Mouse (Mus musculus) bone marrow, adult 2 months (tissue): ENCODE measurements around the gene Rasgrp3.

Experiments
- CTCF ChIP-seq: fragments of 200-500 bp; IDR thresholded peaks from 2 replicates; pipeline ENCODE4 v1.5.1; 2011; ENCODE audit warnings: low read length, control low read depth; ENCODE audit not compliant: control insufficient read depth, insufficient read depth
- POLR2A ChIP-seq: fragments of 200-500 bp; IDR thresholded peaks from 2 replicates; pipeline ENCODE4 v1.6.1; 2011; ENCODE audit warnings: low read depth, mild to moderate bottlenecking, control low read depth, low read length, borderline replicate concordance; ENCODE audit not compliant: control insufficient read depth

DNA sequence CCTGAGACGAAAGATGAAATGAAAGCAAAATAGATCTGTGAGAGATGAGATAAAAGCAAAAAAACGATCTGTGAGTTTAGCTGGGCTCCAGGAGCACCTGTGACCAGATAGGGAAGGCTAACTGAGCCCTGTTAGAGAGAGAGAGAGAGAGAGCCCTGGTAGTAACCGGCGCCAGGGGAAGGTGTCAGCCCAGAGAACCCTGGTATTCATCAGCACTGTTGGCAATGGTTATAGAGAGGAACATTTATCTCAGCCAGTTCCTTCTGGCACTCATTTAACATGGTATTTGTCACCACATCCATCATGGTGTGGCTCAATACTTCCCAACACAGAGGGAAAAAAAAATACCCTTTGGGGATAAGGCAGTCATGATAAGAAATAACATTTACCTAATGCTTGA lies 80.9 kb downstream of the Rasgrp3 start:
- TF ChIP-seq CTCF, result no peak
- no peak for TF ChIP-seq POLR2A
